Mouse (Mus musculus) megakaryocyte-erythroid progenitor cell, adult 5-6 weeks (primary cell): Measurements from ENCODE around the gene Zbtb11. TPM values are rescaled to one million over a fixed set of nuclear protein-coding genes. Genes with fewer than 3 reads are reported as not detected.
A peak's percentile ranks its signal among the peaks of the same experiment; 100 is the strongest.

Source experiments
- ATAC-seq: replicated peaks from 2 replicates; pipeline ENCODE4 v1.8.0; 2016; ENCODE audit warnings: mild to moderate bottlenecking, inconsistent platforms; ENCODE audit not compliant: severe bottlenecking, poor library complexity, low FRiP score, low TSS enrichment
- total RNA-seq, 2 experiments: library from RNA; stranded (forward) in 1 of 2; stranded (reverse) in 1 of 2; fragments of 200-1000, 215-1000 nt in 1 of 2; fragments of >200 nt in 1 of 2; fragmentation: Nextera tagmentation in 1 of 2; gene quantifications; 2 replicates each; pipeline ENCODE4 v1.2.3; 2014 to 2017

Gene Zbtb11
- total RNA-seq, 2 experiments from 2014 or later: 25.0 to 53.5 TPM

DNA sequence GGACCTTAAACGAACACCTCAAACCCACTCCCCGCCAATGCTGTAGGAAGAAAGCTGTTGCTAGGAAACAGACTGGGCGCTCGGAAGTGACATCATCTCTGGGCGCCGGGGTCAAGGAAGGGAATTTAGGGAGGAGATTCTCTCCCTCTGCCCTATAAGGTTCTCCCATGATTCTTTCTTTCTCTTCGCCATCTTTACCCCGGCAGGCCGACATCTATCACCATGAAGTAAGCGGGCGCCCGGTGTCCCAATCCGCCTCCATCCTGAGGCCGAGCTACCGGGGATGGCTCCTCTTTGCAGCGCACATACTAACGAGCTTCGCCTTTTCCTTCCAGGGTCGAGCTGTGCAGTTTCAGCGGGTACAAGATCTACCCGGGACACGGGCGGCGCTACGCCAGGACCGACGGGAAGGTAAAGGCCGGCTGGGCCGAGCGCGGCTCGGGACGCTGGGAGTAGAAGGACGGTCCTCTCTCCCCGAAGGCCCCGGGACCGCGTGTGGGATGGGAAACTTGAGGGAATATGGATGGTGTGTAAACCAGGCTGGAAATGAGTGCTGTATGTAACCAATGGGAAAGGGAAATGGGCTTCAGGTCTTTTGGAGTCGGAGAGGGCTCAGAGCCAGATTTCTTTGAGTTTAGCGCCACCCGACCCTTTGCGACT lies 7.3 kb upstream of the Zbtb11 start, which contains the start of gene Rpl24:
Rpl24 (plus strand) TSS at position 64 of the 660 bp plus-strand sequence.
- peak; percentile 87 for ATAC-seq

GRCm38 (mm10) chr16:55967221-55967620 lies 6.5 kb upstream of the Zbtb11 start:
- ATAC-seq: no peak

DNA sequence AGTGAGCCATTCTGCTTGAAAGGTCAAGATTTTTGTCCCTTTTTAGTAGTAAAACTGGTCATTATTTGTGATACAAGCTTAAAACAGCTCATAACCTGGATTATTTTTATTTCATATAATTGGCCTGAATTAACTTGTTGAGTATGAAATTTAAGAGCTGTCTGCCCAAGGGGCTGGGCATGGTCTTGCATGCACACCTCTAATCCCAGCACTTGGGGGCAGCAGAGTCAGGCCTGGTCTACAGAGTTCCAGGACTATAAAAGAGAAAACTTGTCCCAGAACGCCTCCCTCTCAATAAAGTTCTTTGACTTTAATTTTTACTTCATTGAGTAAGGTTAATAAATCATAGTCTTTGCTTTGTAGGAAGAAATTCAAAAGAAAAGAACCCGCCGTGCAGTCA lies 4.5 kb upstream of the Zbtb11 start:
- ATAC-seq: peak; percentile 45; the same call in 1 of the 2 replicates

DNA sequence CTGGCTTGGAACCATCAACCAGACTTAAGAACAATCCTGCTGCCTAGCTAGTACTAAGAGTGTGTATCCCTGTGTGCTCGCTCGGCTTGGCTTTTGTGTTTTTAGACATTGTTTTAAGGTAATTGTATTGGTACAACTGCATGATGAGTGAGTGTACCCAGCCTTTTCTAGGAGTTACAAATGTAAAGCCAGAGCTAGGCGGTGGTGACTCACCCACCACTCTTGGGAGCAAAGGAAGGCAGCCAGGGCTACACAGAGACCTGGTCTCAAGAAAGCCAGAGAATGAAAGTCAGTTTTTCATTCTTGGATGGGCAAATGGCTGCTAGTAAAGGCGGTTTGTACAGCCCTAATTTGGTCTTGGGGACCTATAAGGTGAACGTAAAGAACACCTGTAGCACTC lies 3.3 kb upstream of the Zbtb11 start:
- ATAC-seq: no peak

GRCm38 (mm10) chr16:55971735-55972615 lies 1.7 kb upstream of the Zbtb11 start:
- ATAC-seq: no peak

- ATAC-seq: no peak
Observed at GRCm38 (mm10) chr16:55972626-55973201, 969 bp upstream of the Zbtb11 start.

GRCm38 (mm10) chr16:55974256-55974902 lies 696 bp downstream of the Zbtb11 start:
- peak; percentile 57 for ATAC-seq

- ATAC-seq: peak; percentile 50
Observed at GRCm38 (mm10) chr16:55974903-55975285, 1.2 kb downstream of the Zbtb11 start.

- no peak for ATAC-seq
Observed at GRCm38 (mm10) chr16:55986001-55986400, 12.3 kb downstream of the Zbtb11 start.

GRCm38 (mm10) chr16:55990311-55990710 lies 16.6 kb downstream of the Zbtb11 start:
- no peak for ATAC-seq

DNA sequence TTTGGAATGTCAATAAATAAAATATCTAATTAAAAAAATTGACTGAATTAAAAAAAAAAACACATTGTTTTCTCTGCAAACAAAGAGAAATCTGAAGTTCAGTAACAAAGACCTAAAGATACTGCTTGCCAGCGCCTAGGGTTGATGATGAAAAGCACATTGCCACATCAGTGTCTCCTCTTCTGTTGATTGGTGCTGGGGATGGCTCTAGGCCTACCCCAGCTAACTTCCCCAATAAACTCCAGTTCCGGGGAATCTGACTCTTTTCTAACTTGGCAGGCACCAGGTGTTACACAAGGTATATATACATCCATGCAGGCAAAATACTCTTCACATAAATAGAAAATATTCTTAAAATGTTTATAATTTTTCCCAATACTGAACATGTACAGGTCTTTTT lies 20.6 kb downstream of the Zbtb11 start:
- ATAC-seq: no peak

DNA sequence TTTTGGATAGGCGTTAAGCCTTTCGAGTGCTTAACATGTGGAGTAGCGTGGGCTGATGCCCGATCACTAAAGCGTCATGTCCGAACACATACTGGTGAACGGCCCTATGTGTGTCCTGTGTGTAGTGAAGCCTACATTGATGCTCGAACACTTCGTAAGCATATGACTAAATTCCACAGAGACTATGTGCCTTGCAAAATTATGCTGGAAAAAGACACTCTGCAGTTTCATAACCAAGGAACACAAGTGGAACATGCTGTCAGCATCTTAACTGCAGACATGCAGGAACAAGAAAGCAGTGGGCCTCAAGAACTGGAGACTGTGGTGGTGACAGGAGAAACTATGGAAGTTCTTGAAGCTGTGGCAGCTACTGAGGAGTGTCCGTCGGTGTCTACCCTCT lies 33.1 kb downstream of the Zbtb11 start:
- no peak for ATAC-seq

DNA sequence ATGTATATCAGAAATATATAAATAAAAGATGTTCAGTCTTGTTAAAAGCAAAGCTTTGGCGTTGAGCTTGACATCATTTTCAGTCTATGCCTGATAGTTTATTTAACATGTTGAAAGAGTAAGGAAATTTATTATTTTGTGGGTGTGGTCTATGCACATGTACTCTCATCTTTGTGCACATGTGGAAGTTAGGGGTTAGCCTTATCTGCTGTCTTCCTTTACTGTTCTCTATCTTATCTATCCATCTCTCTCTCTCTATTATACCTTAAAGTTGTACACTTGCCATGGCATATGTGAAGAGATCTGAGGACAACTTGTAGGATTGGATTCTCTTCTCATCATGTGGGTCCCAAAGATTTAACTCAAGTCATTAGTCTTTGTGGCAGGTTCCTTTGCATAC lies 35.2 kb downstream of the Zbtb11 start:
- ATAC-seq: no peak

DNA sequence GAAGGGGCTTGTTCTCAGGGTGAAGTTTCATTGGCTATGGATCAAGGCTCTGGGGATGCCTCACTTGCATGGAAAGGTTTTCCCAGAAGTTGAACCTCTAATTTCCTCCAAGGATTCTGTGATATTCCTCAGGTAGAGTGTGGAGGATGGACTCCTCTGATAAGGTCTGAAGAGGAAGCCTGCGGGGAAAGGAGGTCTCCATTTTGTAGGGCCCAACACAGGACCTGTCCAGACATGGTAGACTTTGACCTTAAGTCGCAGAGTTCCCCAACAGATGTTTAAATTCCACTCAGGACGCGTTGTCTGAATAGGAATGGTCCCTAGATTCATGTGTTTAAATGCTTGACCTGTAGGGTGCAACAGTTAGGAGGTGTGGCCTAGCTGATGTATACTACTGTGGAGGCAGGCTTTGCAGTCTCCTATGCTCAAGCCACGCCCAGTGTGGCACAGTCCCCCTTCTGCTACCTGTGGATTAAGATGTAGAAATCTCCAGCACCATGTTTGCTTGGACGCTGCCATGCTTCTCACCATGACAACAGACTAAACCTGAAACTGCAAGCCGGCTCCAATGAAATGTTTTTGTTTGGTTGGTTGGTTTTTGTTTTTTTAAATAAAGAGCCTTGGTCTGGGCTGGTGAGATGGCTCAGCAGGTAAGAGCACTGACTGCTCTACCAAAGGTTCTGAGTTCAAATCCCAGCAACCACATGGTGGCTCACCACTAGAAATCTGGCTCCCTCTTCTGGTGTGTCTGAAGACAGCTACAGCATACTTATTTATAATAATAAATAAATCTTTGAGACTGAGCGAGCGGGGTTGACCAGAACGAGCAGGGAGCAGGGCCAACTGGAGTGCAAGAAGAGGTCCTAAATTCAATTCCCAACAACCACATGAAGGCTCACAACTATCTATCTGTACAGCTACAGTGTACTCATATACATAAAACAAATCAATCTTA lies 39.4 kb downstream of the Zbtb11 start:
- ATAC-seq: peak; percentile 52

DNA sequence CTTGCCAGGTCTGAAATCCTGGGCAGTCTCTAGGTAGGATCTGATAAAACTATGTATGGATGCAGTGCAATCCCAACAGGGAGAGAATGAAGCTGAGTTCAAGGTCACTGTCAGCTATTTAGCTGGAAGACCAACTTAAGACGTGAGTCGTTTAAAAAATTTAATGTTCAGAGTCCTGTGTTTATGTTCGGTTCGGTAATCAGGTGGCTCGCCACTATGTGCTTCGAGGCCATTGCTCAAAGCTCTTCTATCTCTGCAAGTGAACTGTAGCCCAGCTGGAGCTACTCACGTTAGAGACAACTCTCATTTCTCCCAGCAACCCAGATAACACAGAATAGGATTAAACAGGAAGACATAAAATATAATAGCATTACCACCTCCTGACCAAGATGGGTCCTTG lies 40.4 kb downstream of the Zbtb11 start:
- ATAC-seq: no peak; the same call in 1 of the 2 replicates

DNA sequence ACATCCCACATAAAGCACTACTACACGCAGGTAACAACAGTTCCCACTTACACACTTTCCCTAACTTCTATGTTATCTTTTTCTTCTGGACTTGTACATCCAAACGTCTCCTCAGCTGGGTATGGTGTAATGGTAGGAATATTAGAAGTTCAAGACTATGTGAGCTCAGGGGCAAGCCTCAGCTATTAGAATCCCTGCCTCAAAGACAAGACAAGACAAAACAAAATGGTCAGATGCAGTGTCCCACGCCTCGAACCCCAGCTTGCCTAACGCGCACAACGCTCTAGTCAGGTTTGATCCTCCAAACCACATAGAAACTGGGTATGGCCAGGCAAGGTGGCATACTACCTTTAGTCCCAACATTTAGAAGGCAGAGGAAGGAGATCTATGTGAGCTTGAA lies 46.0 kb downstream of the Zbtb11 start:
- ATAC-seq: no peak

DNA sequence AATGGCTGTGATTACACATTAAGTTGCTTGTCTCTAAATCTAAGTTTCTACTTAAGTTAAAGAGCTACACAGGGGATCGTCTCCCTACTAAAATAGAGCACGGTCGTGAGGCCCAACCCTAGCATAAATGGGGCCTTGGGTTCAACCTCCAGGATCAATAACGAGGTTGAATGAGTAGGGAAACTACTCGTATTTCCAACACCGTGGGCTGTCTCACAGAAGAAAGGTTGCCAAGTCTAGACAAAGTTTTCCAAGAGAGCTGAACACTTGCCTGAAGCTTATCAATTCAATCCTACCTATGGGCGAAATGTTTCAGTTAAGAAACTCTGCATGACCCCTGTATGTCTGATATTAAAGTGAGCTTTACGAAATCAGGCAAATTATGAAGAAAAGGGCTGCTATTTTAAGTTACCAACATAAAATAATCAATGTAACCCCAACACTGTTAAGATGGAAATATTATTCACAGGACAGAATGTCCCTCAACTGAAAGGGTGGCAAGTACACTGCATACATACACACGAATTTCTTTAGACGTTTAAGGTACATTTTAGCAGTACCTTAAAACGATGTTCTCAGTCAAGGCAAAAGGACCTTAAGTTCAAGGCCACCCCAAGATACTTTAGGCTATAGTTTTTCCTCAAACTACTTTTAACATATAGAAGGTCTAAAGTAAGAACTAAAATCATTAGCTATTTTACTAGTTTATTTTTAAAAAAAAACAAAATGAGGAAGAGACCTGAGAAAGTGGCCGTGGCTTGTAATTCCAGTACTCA lies 54.4 kb downstream of the Zbtb11 start:
- no peak for ATAC-seq
